Mouse (Mus musculus): ENCODE data around the gene Pus3. TPM values are rescaled to one million over a fixed set of nuclear protein-coding genes. Genes with fewer than 3 reads are reported as not detected.

Gene Pus3
- polyA plus RNA-seq (2012; rRNA removed): 0.06 and 0.21 TPM in 2 replicates

GRCm38 (mm10) chr9:35558257-35559008, at the start of gene Pus3, which contains the start of gene Ddx25:
Gene Pus3 (plus strand): TSS chr9:35558595.
Gene Ddx25 (minus strand): TSS chr9:35558528.

GRCm38 (mm10) chr9:35518169-35518568, 40.2 kb upstream of the Pus3 start, which contains the start of gene Gm1113:
Gene Gm1113 (minus strand): TSS chr9:35518269.

GRCm38 (mm10) chr9:35569571-35570534, 11.5 kb downstream of the Pus3 start, which contains the start of the genes Pate2 and Hyls1:
Gene Pate2 (plus strand): TSS chr9:35570284.
Gene Hyls1 (minus strand): TSS chr9:35570398.

GRCm38 (mm10) chr9:35611841-35612240, 53.4 kb downstream of the Pus3 start, which contains the start of gene Pate4:
Gene Pate4 (minus strand): TSS chr9:35611941.

Other genes starting within 250 kb of the Pus3 start
- 1.2 and 1.8 TPM in 2 replicates for gene Cdon, start 137.5 kb upstream of the Pus3 start, polyA plus RNA-seq (2012; rRNA removed)
- not detected in 2 replicates for gene Gm1113, start 40.3 kb upstream of the Pus3 start, polyA plus RNA-seq (2012; rRNA removed)
- 0.02 TPM in 1 of 2 replicates, not detected in the other for gene Ddx25, start 67 bp upstream of the Pus3 start, polyA plus RNA-seq (2012; rRNA removed)
- gene Pate2, start 11.7 kb downstream of the Pus3 start, polyA plus RNA-seq (2012; rRNA removed): not detected in 2 replicates
- 0.06 and 0.08 TPM in 2 replicates for gene Hyls1, start 11.8 kb downstream of the Pus3 start, polyA plus RNA-seq (2012; rRNA removed)
- not detected in 2 replicates for gene Pate4, start 53.3 kb downstream of the Pus3 start, polyA plus RNA-seq (2012; rRNA removed)
- gene Pate3, start 89.6 kb downstream of the Pus3 start, polyA plus RNA-seq (2012; rRNA removed): not detected in 2 replicates
- gene Pate1, start 128.8 kb downstream of the Pus3 start, polyA plus RNA-seq (2012; rRNA removed): not detected in 2 replicates
- not detected in 2 replicates for gene Gm17677, start 182.5 kb downstream of the Pus3 start, polyA plus RNA-seq (2012; rRNA removed)
- not detected in 2 replicates for gene Gm17727, start 219.5 kb downstream of the Pus3 start, polyA plus RNA-seq (2012; rRNA removed)
- 0.10 TPM in 1 of 2 replicates, not detected in the other for gene Gm27235, start 231.5 kb downstream of the Pus3 start, polyA plus RNA-seq (2012; rRNA removed)
- 0.08 TPM in 1 of 2 replicates, not detected in the other for gene D730048I06Rik, start 231.5 kb downstream of the Pus3 start, polyA plus RNA-seq (2012; rRNA removed)

Data from stomach, adult 2 months (tissue).